Comparison of ENCODE assay signal across 13 mouse cellular contexts in genomic region chr8:56392626-56393025, GRCm38 (mm10).
"Had no signal": no experiment of that assay in that cellular context is flagged by ENCODE, and none has a peak within 500 bp of the region (broad histone marks: within the 10 kb centered on the region; RNA-seq: fewer than 3 reads in every experiment).

No protein-coding gene starts in this region.

- H3K4me1 ChIP-seq: limb, embryonic 12.5 days; liver, embryonic 13.5 days; megakaryocyte, embryonic 14.5 days; midbrain, embryonic 15.5 days had no signal

- H3K4me2 ChIP-seq: limb, embryonic 12.5 days; liver, embryonic 13.5 days; midbrain, embryonic 11.5 days; midbrain, embryonic 15.5 days had no signal

- H3K27me3 ChIP-seq: limb, embryonic 12.5 days; liver, embryonic 13.5 days; megakaryocyte, embryonic 14.5 days; midbrain, embryonic 15.5 days had no signal

- H3K36me3 ChIP-seq: limb, embryonic 12.5 days; liver, embryonic 13.5 days; midbrain, embryonic 15.5 days had no signal

- DNase-seq: kidney, adult 8-10 months; kidney, postnatal 25 days; liver; liver, embryonic 13.5 days; liver, postnatal 0 days; spleen, adult 18-20 months; thymus, adult 18-20 months; thymus, postnatal 14 days had no signal

- H3K27ac ChIP-seq: limb, embryonic 12.5 days; liver, embryonic 13.5 days; macrophage; midbrain, embryonic 15.5 days had no signal

- H3K9me3 ChIP-seq: limb, embryonic 12.5 days; liver, embryonic 13.5 days; megakaryocyte, embryonic 14.5 days; midbrain, embryonic 15.5 days had no signal

- ATAC-seq: liver, postnatal 0 days; midbrain, embryonic 15.5 days had no signal

- H3K9ac ChIP-seq: limb, embryonic 12.5 days; liver, embryonic 13.5 days; liver, postnatal 0 days; midbrain, embryonic 15.5 days had no signal

- H3K4me3 ChIP-seq: limb, embryonic 12.5 days; liver, embryonic 13.5 days; megakaryocyte, embryonic 14.5 days; midbrain, embryonic 15.5 days had no signal
